Mouse (Mus musculus): ENCODE data around the gene Gpr39. TPM values are rescaled to one million over a fixed set of nuclear protein-coding genes. Genes with fewer than 3 reads are reported as not detected.

The Gpr39 gene
- polyA plus RNA-seq, 1 experiment from 2014 or later = 3.3 TPM

DNA sequence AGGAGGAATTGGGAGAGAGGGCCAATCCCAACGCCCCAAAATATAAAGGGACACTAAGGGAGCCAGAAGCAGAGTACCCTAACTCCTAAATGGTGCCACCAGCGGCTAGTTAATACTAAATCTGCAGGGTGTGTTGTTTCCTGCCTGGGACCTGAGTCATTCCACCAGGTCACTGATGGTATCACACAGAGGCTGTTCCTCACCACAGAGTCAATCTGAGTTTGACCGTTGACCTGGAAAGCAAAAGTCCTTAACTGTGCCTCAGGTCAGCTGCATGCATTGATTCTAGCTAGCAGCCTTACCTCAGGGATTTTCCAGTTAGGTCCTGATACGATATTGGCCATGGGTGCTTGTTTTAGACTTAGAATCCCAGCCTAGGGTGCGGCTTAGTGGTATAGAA, 17.5 kb downstream of the Gpr39 start:
- peak; percentile 85 for ATAC-seq (ENCODE audit: low read depth)
- peak overlapping the region; percentile 61 for H3K27ac ChIP-seq
- no peaks in the 10 kb centered on the region for H3K36me3 ChIP-seq
- no peaks in the 10 kb centered on the region for H3K9me3 ChIP-seq (replicated peaks)
- no peaks in the 10 kb centered on the region for H3K27me3 ChIP-seq
- H3K9ac ChIP-seq = no peak overlapping the region
- peak overlapping the region; percentile 29 for H3K4me2 ChIP-seq
- no peak overlapping the region for H3K4me3 ChIP-seq (replicated peaks)
- no peak for DNase-seq
- 40% methylated on average over 5 of the region's 5 CpGs for WGBS (ENCODE audit: insufficient replicate concordance)
- H3K4me1 ChIP-seq (replicated peaks) = no peaks in the 10 kb centered on the region

DNA sequence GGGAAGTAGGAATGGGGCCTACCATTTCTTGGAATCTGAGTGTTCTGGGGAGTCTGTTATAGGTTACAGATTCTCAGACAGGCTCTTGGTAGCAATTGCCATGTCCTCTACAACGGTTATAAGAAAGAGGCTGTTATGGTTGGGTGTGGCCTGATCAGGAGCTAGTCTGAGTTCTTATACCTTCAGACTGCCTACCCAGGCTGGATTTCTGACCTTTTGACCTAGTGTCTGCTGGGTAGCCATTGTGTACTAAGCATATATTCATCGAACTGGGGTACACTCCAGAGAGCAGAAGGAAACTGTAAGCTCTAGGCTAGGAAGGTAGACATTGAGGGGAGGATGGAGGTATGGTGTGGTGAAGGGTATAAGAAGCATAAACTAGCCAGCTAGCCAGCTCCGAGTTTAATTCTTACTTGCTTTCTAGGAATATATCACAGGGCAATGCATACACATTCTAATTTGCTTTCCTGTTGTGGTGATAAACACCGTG, 24.4 kb downstream of the Gpr39 start:
- Histone ChIP-seq H3K27ac (no peak overlapping the region), H3K9ac (no peak overlapping the region), H3K27me3 (no peaks in the 10 kb centered on the region), H3K36me3 (no peaks in the 10 kb centered on the region), H3K4me1 (replicated peaks) (0 out of 2 replicates have a peak, but pooled peaks cover 9% of the 10 kb centered on the region), H3K4me2 (no peak overlapping the region), H3K4me3 (replicated peaks) (no peak overlapping the region), H3K9me3 (replicated peaks) (no peaks in the 10 kb centered on the region)
- DNase-seq (no peak), ATAC-seq (ENCODE audit: low read depth) (no peak)
- 58% methylated on average over 4 of the region's 4 CpGs for WGBS (ENCODE audit: insufficient replicate concordance)

DNA sequence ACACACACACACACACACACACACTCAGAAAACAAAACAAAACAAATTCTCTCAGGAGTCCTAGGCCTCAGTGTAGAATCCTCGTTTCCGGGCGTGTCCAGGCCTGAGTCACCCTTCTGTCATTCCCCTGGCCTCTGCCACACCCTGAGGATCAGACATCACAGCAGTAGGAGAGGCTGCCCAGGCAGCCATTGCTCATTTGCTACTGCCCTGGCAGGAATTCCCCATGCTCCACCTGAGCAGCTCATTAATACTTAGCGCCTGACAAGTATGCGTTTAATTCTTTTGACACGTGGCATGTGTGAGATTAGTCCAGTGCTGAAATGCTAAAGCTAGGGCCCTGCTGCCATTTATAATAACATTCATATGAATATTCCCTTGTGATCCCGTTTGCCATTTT, 25.0 kb downstream of the Gpr39 start:
- Histone ChIP-seq H3K36me3 (no peaks in the 10 kb centered on the region), H3K4me2 (no peak overlapping the region), H3K4me3 (replicated peaks) (no peak overlapping the region), H3K9ac (no peak overlapping the region), H3K4me1 (replicated peaks) (0 out of 2 replicates have a peak, but pooled peaks cover 9% of the 10 kb centered on the region), H3K27me3 (no peaks in the 10 kb centered on the region), H3K9me3 (replicated peaks) (no peaks in the 10 kb centered on the region), H3K27ac (no peak overlapping the region)
- no peak for DNase-seq
- 75% methylated on average over 7 of the region's 7 CpGs for WGBS (ENCODE audit: insufficient replicate concordance)
- no peak for ATAC-seq (ENCODE audit: low read depth)

DNA sequence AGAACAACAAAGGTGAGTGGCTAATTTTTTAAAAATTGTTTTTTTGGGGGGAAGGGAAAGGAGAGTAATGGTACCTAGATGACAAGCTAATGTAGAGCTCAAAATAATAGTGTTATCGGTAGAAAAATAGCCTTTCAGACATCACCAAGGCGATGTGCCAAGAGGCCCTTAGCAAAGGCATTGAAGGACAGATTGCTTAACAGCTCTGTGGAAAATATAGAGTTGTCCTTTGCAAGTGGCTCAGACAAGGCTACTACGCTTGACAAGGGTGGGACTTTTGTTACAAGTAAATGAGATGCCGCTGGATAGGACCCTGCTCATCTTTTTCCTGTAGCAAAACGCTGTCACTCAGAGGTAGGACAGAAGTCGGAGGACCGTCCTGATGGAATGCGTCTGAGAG, 25.5 kb downstream of the Gpr39 start:
- H3K36me3 ChIP-seq = no peaks in the 10 kb centered on the region
- no peak for DNase-seq
- no peak overlapping the region for H3K4me3 ChIP-seq (replicated peaks)
- H3K27ac ChIP-seq = no peak overlapping the region
- H3K4me2 ChIP-seq = no peak overlapping the region
- 69% methylated on average over 8 of the region's 8 CpGs for WGBS (ENCODE audit: insufficient replicate concordance)
- no peaks in the 10 kb centered on the region for H3K9me3 ChIP-seq (replicated peaks)
- no peaks in the 10 kb centered on the region for H3K27me3 ChIP-seq
- no peak for ATAC-seq (ENCODE audit: low read depth)
- H3K4me1 ChIP-seq (replicated peaks) = 0 out of 2 replicates have a peak, but pooled peaks cover 9% of the 10 kb centered on the region
- no peak overlapping the region for H3K9ac ChIP-seq

DNA sequence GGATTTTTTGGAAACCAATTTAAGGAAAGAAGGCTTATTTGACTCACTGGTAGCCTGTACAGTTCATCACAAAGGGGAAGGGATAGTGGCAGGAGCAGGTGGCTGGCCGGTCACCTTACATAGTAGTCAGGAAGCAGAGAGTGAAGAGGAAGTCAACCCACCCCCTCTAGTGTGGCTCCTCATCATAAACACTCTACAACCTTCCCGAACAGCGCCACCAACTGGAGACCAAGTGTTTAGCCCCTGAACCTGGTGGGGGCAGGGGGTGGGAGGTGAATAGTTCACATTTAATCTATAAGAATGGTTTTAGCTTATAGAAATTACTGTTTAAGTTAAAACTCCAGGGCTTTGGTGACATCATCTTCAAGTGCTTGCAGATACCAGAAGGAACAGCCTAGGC, 28.6 kb downstream of the Gpr39 start:
- 0 out of 2 replicates have a peak, but pooled peaks cover 9% of the 10 kb centered on the region for H3K4me1 ChIP-seq (replicated peaks)
- no peak overlapping the region for H3K27ac ChIP-seq
- H3K36me3 ChIP-seq = no peaks in the 10 kb centered on the region
- H3K27me3 ChIP-seq = no peaks in the 10 kb centered on the region
- ATAC-seq (ENCODE audit: low read depth) = no peak
- no peaks in the 10 kb centered on the region for H3K9me3 ChIP-seq (replicated peaks)
- DNase-seq = no peak
- H3K4me2 ChIP-seq = no peak overlapping the region
- H3K4me3 ChIP-seq (replicated peaks) = no peak overlapping the region
- WGBS (ENCODE audit: insufficient replicate concordance) = 43% methylated on average over 3 of the region's 3 CpGs
- H3K9ac ChIP-seq = no peak overlapping the region

DNA sequence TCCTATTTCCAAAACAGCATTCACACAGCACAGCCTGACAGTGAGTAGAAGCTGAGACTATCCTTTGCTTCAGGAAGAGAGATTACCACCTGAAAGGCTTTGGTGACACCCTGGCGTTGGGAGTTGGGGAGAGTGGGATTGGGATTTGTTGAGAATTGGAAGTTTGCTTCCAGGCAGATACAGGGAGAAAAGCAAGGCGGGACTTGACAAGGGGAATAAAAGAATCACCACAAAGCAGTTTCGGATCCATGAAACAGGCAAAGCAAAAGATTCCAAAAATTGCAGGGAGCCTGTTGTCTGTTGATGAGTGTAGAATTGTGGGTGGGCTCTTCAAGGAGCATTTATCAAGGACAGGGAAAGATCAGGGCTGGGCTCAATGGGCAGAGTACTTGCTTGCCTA, 38.5 kb downstream of the Gpr39 start:
- H3K4me3 ChIP-seq (replicated peaks) = no peak overlapping the region
- H3K27ac ChIP-seq = no peak overlapping the region
- no peaks in the 10 kb centered on the region for H3K9me3 ChIP-seq (replicated peaks)
- WGBS (ENCODE audit: insufficient replicate concordance) = 58% methylated on average over 3 of the region's 3 CpGs
- DNase-seq (no peak), ATAC-seq (ENCODE audit: low read depth) (no peak)
- H3K9ac ChIP-seq = no peak overlapping the region
- H3K4me1 ChIP-seq (replicated peaks) = peaks cover 11% of the 10 kb centered on the region; the same call in 1 of the 2 replicates
- no peak overlapping the region for H3K4me2 ChIP-seq
- H3K27me3 ChIP-seq = no peaks in the 10 kb centered on the region
- H3K36me3 ChIP-seq = no peaks in the 10 kb centered on the region

DNA sequence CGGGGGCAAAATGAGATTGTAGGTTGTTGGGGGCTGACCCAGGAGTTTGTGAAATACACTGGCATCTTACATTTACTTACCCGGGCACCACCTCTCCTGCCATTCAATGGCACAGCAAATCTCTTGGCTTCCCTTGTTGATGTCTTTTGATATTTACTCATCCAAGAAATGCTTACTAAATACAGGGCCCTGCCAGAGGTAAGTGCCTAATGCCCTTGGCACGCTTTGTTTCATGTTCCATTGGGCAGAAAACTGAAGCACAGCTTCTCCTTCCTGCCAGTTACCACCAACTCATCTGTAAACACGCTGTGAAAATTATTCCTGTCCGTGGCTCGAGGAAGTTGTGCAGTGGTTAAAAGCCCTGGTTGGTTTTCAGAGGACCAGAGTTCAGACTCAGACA, 39.4 kb downstream of the Gpr39 start:
- H3K9ac ChIP-seq = no peak overlapping the region
- no peak overlapping the region for H3K27ac ChIP-seq
- no peak overlapping the region for H3K4me2 ChIP-seq
- no peak overlapping the region for H3K4me3 ChIP-seq (replicated peaks)
- no peak for DNase-seq
- H3K36me3 ChIP-seq = no peaks in the 10 kb centered on the region
- H3K4me1 ChIP-seq (replicated peaks) = peaks cover 13% of the 10 kb centered on the region; the same call in 1 of the 2 replicates
- ATAC-seq (ENCODE audit: low read depth) = no peak
- H3K27me3 ChIP-seq = no peaks in the 10 kb centered on the region
- H3K9me3 ChIP-seq (replicated peaks) = no peaks in the 10 kb centered on the region
- WGBS (ENCODE audit: insufficient replicate concordance) = 40% methylated on average over 6 of the region's 6 CpGs

DNA sequence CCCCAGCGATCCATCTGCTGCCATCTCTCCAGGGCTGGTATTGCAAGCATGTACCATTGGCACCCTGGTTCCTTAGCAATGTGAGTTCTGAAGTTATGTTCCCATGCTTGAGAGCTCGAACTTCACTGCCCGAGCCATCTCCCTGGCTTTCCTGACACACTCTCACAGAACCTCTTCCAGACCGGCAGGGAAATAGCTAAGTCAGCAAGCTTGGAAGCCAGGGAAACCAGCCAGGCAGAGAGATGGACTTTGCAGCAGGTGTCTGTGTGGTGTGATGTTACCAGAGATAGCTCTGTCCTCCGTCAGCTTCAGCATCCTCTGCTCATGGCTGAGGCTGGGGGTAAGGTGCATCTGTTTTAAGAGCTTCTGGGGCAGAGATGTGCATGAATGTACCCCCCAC, 41.1 kb downstream of the Gpr39 start:
- Histone ChIP-seq H3K27ac (no peak overlapping the region), H3K27me3 (no peaks in the 10 kb centered on the region), H3K4me2 (no peak overlapping the region), H3K4me1 (replicated peaks) (peaks cover 14% of the 10 kb centered on the region; the same call in 1 of the 2 replicates), H3K9me3 (replicated peaks) (no peaks in the 10 kb centered on the region), H3K9ac (no peak overlapping the region), H3K36me3 (no peaks in the 10 kb centered on the region), H3K4me3 (replicated peaks) (no peak overlapping the region)
- 63% methylated on average over 5 of the region's 5 CpGs for WGBS (ENCODE audit: insufficient replicate concordance)
- ATAC-seq (ENCODE audit: low read depth) (no peak), DNase-seq (no peak)

DNA sequence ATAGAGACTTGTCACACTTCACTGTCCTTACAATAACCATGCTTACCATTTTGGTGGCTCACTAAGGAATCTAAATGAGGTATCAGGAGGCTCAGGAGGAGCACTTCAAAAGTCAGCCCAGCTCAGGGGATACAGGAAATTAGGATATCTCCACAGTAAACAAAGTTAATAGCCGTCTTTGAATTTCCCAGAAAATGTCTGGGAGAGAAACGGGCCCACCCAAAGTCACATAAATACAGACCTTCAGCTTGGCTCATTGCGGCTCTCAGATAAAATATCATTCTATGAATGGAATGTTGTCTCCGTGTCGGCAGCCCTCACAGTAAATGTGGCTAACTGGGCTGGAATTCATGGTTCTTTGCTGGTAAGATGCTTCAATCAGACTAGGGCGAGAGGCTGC, 42.3 kb downstream of the Gpr39 start:
- DNase-seq (no peak), ATAC-seq (ENCODE audit: low read depth) (no peak)
- no peak overlapping the region for H3K4me3 ChIP-seq (replicated peaks)
- H3K27me3 ChIP-seq = no peaks in the 10 kb centered on the region
- peaks cover 14% of the 10 kb centered on the region; the same call in 1 of the 2 replicates for H3K4me1 ChIP-seq (replicated peaks)
- WGBS (ENCODE audit: insufficient replicate concordance) = 68% methylated on average over 6 of the region's 6 CpGs
- H3K4me2 ChIP-seq = no peak overlapping the region
- H3K36me3 ChIP-seq = no peaks in the 10 kb centered on the region
- no peak overlapping the region for H3K27ac ChIP-seq
- H3K9ac ChIP-seq = no peak overlapping the region
- no peaks in the 10 kb centered on the region for H3K9me3 ChIP-seq (replicated peaks)

DNA sequence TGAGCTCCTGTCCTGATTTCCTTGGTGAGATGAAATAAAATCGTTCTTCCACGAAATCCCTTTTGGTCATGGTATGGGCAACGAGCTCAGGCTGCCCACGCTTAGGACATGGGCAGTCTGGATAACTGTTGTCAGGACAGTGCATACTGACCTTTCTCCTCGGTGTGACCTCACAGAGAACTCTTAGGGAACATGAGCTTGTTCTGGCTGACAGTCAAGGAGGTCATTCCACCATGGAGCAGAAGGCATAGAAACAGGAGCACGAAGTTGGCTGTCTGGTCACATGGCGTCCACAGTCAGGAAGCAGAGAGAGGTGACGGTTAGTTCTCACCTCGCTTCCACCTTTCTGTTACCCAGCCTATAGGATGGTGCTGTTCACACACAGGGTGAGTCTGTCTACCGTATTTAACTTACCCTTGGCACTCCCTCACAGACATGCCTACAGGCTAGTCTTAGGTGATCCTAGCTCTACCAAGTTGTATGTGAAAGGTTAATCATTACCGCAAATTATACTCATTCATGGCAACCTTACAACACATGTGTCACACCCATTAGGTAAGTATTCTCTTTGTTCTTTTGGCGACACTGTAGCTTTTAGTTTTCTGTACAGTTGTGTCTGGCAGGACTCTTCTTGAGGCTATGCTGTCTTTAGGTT, 44.4 kb downstream of the Gpr39 start:
- Histone ChIP-seq H3K4me3 (replicated peaks) (no peak overlapping the region), H3K4me1 (replicated peaks) (peaks cover 7% of the 10 kb centered on the region; the same call in 1 of the 2 replicates), H3K36me3 (no peaks in the 10 kb centered on the region), H3K4me2 (no peak overlapping the region), H3K9ac (no peak overlapping the region), H3K27me3 (no peaks in the 10 kb centered on the region), H3K9me3 (replicated peaks) (no peaks in the 10 kb centered on the region), H3K27ac (no peak overlapping the region)
- 76% methylated on average over 12 of the region's 12 CpGs for WGBS (ENCODE audit: insufficient replicate concordance)
- ATAC-seq (ENCODE audit: low read depth) (no peak), DNase-seq (no peak)

DNA sequence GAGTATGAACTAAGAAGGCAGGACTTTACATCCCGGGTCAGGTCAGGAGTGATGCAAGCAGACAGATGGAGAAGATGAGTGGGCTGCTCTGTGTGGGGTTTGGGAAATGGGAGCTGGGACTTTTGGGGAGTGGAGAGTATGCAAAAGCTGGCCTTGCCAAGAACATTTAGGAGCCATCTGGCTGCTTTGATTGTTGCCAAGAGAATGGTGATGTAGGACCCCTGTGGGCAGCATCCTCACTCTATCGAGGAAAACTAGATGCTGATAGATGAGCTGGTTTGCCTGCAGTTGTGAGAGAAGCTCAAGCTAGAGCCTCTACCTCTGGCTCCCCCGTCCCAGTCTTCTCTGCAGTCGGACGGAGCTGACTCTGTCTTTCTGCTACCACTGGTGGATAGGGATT, 47.5 kb downstream of the Gpr39 start:
- DNase-seq (no peak), ATAC-seq (ENCODE audit: low read depth) (no peak)
- Histone ChIP-seq H3K9me3 (replicated peaks) (no peaks in the 10 kb centered on the region), H3K4me2 (no peak overlapping the region), H3K36me3 (no peaks in the 10 kb centered on the region), H3K4me1 (replicated peaks) (peaks cover 3% of the 10 kb centered on the region; the same call in 1 of the 2 replicates), H3K9ac (no peak overlapping the region), H3K27me3 (no peaks in the 10 kb centered on the region), H3K4me3 (replicated peaks) (no peak overlapping the region), H3K27ac (no peak overlapping the region)
- 69% methylated on average over 5 of the region's 5 CpGs for WGBS (ENCODE audit: insufficient replicate concordance)

DNA sequence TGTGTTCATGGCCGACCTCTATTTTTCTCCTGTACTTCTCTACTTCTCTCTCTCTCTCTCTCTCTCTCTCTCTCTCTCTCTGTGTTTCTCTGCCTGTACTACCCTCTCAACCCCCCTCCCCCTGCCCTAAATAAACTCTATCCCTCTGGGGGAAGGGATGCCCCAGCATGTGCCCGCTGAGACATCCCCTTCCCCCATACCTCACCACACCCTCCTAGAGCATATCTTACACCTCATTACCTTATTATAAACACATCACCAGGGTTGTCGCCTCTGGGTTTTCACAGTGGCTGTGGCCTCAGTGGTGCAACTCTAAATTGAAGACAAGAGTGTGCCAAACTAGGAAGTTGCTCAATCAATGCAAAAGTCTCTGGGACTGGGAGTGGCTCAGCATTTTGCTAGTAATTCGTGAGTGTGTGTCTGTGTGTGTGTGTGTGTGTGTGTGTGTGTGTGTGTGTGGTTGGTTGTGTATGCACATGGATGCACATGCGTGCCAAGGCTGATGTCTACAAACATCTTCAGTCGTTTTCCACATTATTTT, 52.3 kb downstream of the Gpr39 start:
- Histone ChIP-seq H3K27ac (no peak overlapping the region), H3K4me1 (replicated peaks) (no peaks in the 10 kb centered on the region), H3K27me3 (no peaks in the 10 kb centered on the region), H3K4me3 (replicated peaks) (no peak overlapping the region), H3K9me3 (replicated peaks) (no peaks in the 10 kb centered on the region), H3K9ac (no peak overlapping the region), H3K4me2 (no peak overlapping the region), H3K36me3 (no peaks in the 10 kb centered on the region)
- ATAC-seq (ENCODE audit: low read depth) (no peak), DNase-seq (no peak)
- 49% methylated on average over 6 of the region's 6 CpGs for WGBS (ENCODE audit: insufficient replicate concordance)

Data from liver, embryonic 13.5 days (tissue).